Mouse (Mus musculus) embryonic facial prominence, embryonic 10.5 days (tissue): ENCODE measurements around the gene Cldn3. TPM values are rescaled to one million over a fixed set of nuclear protein-coding genes. Genes with fewer than 3 reads are reported as not detected.
A peak's percentile ranks its signal among the peaks of the same experiment; 100 is the strongest.
"Not testable (repeated sequence)": the region's sequence is repeated elsewhere in the genome, so short reads cannot be mapped to it uniquely, and the experiment has no call there.

Experiments
- DNase-seq: peaks from one replicate; pipeline ENCODE4 v3.0.0-alpha.2; 2017; ENCODE audit warnings: low spot score
- H3K27ac ChIP-seq: fragments of 300-500 bp; sonication (generic); replicated peaks from 2 replicates; pipeline ENCODE4 v1.5.1; 2016; ENCODE audit warnings: mild to moderate bottlenecking
- H3K27me3 ChIP-seq: fragments of 300-500 bp; sonication (generic); replicated peaks from 2 replicates; pipeline ENCODE4 v1.6.1; 2016; ENCODE audit warnings: low read depth, mild to moderate bottlenecking; ENCODE audit not compliant: poor library complexity, severe bottlenecking
- H3K36me3 ChIP-seq: fragments of 300-500 bp; sonication (generic); replicated peaks from 2 replicates; pipeline ENCODE4 v1.6.1; 2016; ENCODE audit warnings: mild to moderate bottlenecking, moderate library complexity
- H3K4me1 ChIP-seq: fragments of 300-500 bp; sonication (generic); 2 replicates; pipeline ENCODE4 v1.6.1; 2016
- H3K4me3 ChIP-seq: fragments of 300-500 bp; sonication (generic); 2 replicates; pipeline ENCODE4 v1.5.1; 2016; ENCODE audit warnings: mild to moderate bottlenecking, moderate library complexity
- H3K9me3 ChIP-seq: fragments of 300-500 bp; sonication (generic); 2 replicates; pipeline ENCODE4 v1.6.1; 2016; ENCODE audit warnings: mild to moderate bottlenecking
- WGBS: fragments of 180-500 bp; shearing (Covaris S2); methylation state at CpG from one replicate; pipeline ENCODE4 v1.1.7; 2016; 5-methylcytosine and 5-hydroxymethylcytosine counted together
- polyA plus RNA-seq: library from polyadenylated mRNA; unstranded; fragments of >200 nt; fragmentation: Nextera tagmentation; extraction: Ambion mirVana; gene quantifications from 2 replicates; pipeline ENCODE4 v1.2.1, GENCODE M21; 2016

Cldn3 gene
- polyA plus RNA-seq, result 18.2 and 18.8 TPM in 2 replicates

GRCm38 (mm10) chr5:134985633-134986297 is at the start of gene Cldn3:
TSS of gene Cldn3 (plus strand) at chr5:134986214.
- Histone ChIP-seq H3K27me3 (peaks cover 70% of the 10 kb centered on the region), H3K4me3 (peak within 1 kb of the TSS; percentile 50), H3K9me3 (no peaks in the 10 kb centered on the region), H3K4me1 (peaks cover 57% of the 10 kb centered on the region), H3K36me3 (no peaks in the 10 kb centered on the region), H3K27ac (peak within 1 kb of the TSS; percentile 65)
- 1% methylated on average over 25 of the region's 25 CpGs for WGBS
- peak; percentile 58 for DNase-seq

GRCm38 (mm10) chr5:134936626-134937185 is 49.3 kb upstream of the Cldn3 start:
- DNase-seq, result no peak
- no peaks in the 10 kb centered on the region for H3K27me3 ChIP-seq
- H3K9me3 ChIP-seq, result no peaks in the 10 kb centered on the region
- peaks cover 22% of the 10 kb centered on the region for H3K36me3 ChIP-seq
- H3K4me3 ChIP-seq, result no peak overlapping the region
- peaks cover 13% of the 10 kb centered on the region for H3K4me1 ChIP-seq
- WGBS, result 88% methylated on average over 6 of the region's 6 CpGs
- H3K27ac ChIP-seq, result no peak overlapping the region

- H3K36me3 ChIP-seq, result peaks cover 16% of the 10 kb centered on the region
- no peak overlapping the region for H3K27ac ChIP-seq
- H3K27me3 ChIP-seq, result peaks cover 1% of the 10 kb centered on the region
- H3K9me3 ChIP-seq, result no peaks in the 10 kb centered on the region
- WGBS, result 72% methylated on average over 3 of the region's 3 CpGs
- DNase-seq, result no peak
- H3K4me1 ChIP-seq, result peaks cover 8% of the 10 kb centered on the region; the same call in 1 of the 2 replicates
- no peak overlapping the region for H3K4me3 ChIP-seq
Measured at GRCm38 (mm10) chr5:134939069-134939468, 46.9 kb upstream of the Cldn3 start.

GRCm38 (mm10) chr5:134939554-134939953 is 46.5 kb upstream of the Cldn3 start:
- WGBS, result 75% methylated on average over 5 of the region's 7 CpGs
- H3K9me3 ChIP-seq, H3K27ac ChIP-seq, H3K4me3 ChIP-seq, DNase-seq, H3K27me3 ChIP-seq: not testable (repeated sequence)
- Histone ChIP-seq H3K36me3 (peaks cover 11% of the 10 kb centered on the region; the same call in 1 of the 2 replicates), H3K4me1 (peaks cover 12% of the 10 kb centered on the region; the same call in 1 of the 2 replicates)

DNA sequence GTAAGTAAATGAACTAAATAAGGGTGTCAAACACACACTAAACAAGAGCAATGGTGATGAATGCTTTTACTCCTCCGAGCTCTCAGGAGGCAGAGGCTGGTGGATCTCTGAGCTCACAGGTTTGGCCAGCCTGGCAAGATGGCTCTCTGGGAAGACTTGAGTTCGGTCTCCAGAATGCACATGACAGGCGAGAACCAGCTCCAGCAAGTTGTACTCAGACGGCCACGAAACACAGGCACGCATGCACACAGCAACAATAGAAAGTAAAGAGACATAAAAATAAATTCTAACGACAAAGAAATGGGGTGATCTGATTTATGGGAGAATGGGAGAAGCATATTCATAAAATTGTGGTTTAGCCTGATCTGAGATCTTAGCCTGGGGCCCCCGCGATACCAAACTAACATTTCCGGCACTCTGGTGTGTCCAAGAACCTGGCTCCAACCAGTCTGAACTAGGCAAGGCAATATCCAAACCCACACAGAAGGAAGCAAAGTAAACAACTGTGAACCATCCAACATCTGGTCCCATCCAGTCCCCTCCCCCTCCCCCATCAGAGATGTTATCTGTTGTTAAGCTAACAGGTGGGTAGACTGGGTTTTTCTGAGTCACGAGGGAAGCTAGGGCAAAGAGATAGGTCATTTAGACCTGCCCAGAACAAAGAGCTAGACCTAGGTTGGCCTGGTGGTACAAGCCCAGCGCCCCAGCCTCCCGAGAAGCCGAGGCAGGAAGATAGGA is 44.4 kb upstream of the Cldn3 start:
- H3K4me3 ChIP-seq, result no peak overlapping the region
- H3K27me3 ChIP-seq, result peaks cover 27% of the 10 kb centered on the region
- H3K4me1 ChIP-seq, result peaks cover 20% of the 10 kb centered on the region
- H3K36me3 ChIP-seq, result no peaks in the 10 kb centered on the region
- 79% methylated on average over 14 of the region's 14 CpGs for WGBS
- no peaks in the 10 kb centered on the region for H3K9me3 ChIP-seq
- H3K27ac ChIP-seq, result no peak overlapping the region
- DNase-seq, result no peak

GRCm38 (mm10) chr5:134942740-134943139 is 43.3 kb upstream of the Cldn3 start:
- Histone ChIP-seq H3K9me3 (no peaks in the 10 kb centered on the region), H3K4me3 (no peak overlapping the region), H3K27me3 (peaks cover 38% of the 10 kb centered on the region), H3K4me1 (peaks cover 31% of the 10 kb centered on the region), H3K27ac (no peak overlapping the region), H3K36me3 (no peaks in the 10 kb centered on the region)
- DNase-seq, result no peak
- WGBS, result 78% methylated on average over 2 of the region's 2 CpGs

GRCm38 (mm10) chr5:134944179-134944578 is 41.8 kb upstream of the Cldn3 start:
- Histone ChIP-seq H3K27ac (no peak overlapping the region), H3K4me3 (no peak overlapping the region), H3K4me1 (peaks cover 36% of the 10 kb centered on the region), H3K27me3 (peaks cover 47% of the 10 kb centered on the region), H3K9me3 (no peaks in the 10 kb centered on the region), H3K36me3 (no peaks in the 10 kb centered on the region)
- DNase-seq, result no peak
- WGBS, result 81% methylated on average over 5 of the region's 5 CpGs

- Histone ChIP-seq H3K4me1 (peaks cover 36% of the 10 kb centered on the region), H3K4me3 (peak overlapping the region; percentile 51), H3K36me3 (no peaks in the 10 kb centered on the region), H3K27me3 (peaks cover 47% of the 10 kb centered on the region), H3K9me3 (no peaks in the 10 kb centered on the region), H3K27ac (peak overlapping the region; percentile 73)
- DNase-seq, result no peak
- WGBS, result 36% methylated on average over 19 of the region's 19 CpGs
Measured at GRCm38 (mm10) chr5:134945266-134945959, 40.6 kb upstream of the Cldn3 start.

- peak; percentile 45 for DNase-seq
- H3K4me3 ChIP-seq, result peak overlapping the region; percentile 51
Measured at GRCm38 (mm10) chr5:134946063-134946856, 39.8 kb upstream of the Cldn3 start.

GRCm38 (mm10) chr5:134946857-134947255 is 39.2 kb upstream of the Cldn3 start, which contains the start of gene Cldn4:
TSS of gene Cldn4 (minus strand) at chr5:134946934.
- peaks cover 44% of the 10 kb centered on the region for H3K4me1 ChIP-seq
- 5% methylated on average over 11 of the region's 11 CpGs for WGBS
- no peaks in the 10 kb centered on the region for H3K9me3 ChIP-seq
- H3K27ac ChIP-seq, result peak within 1 kb of the TSS; percentile 73
- peaks cover 48% of the 10 kb centered on the region for H3K27me3 ChIP-seq
- H3K4me3 ChIP-seq, result peak within 1 kb of the TSS; percentile 51
- H3K36me3 ChIP-seq, result no peaks in the 10 kb centered on the region
- peak; percentile 72 for DNase-seq

More at GRCm38 (mm10) chr5:134946063-134946856, 39.8 kb upstream of the Cldn3 start:
- Histone ChIP-seq H3K27ac (peak overlapping the region; percentile 73), H3K36me3 (no peaks in the 10 kb centered on the region), H3K9me3 (no peaks in the 10 kb centered on the region), H3K27me3 (peaks cover 47% of the 10 kb centered on the region), H3K4me1 (peaks cover 44% of the 10 kb centered on the region)
- 14% methylated on average over 43 of the region's 43 CpGs for WGBS

DNA sequence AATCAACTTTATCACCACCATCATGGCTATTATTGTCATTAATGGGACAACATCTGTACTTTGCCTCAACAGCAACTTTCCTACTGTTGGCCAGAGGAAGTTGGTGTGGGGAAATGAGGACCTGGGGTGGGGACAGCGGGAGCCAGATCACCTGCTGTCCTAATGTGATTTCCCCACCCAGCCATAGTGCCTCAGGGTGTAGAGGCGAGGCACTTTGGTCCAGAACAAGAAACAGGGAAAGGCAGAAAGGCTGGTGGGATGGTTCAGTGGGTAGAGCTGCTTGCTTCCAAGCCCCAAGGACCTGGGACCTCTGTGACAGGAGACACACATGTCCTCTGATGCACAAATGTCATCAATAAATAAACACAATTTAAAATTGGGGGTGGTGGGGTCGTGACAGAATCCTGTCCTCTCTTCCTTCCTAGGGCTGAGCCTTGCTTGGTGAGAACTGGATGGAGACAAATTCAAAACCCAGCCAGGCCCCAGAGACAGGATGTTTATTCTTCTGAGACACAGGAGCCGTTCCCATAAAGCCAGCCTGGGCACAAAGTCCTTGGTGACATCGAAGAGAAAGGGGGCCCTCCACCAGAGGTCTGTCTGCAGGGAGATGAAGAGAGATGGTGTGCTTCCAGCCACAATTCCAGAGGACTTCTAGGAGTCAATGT is 38.5 kb upstream of the Cldn3 start:
- H3K4me3 ChIP-seq, result no peak overlapping the region; the same call in 1 of the 2 replicates
- H3K36me3 ChIP-seq, result no peaks in the 10 kb centered on the region
- H3K27ac ChIP-seq, result peak overlapping the region; percentile 73
- DNase-seq, result no peak
- peaks cover 51% of the 10 kb centered on the region for H3K27me3 ChIP-seq
- H3K4me1 ChIP-seq, result peaks cover 44% of the 10 kb centered on the region
- H3K9me3 ChIP-seq, result no peaks in the 10 kb centered on the region
- WGBS, result 60% methylated on average over 5 of the region's 5 CpGs
